Mouse (Mus musculus) myocyte (in vitro differentiated cells): ENCODE measurements around the gene Homer2.

Experiments used
- MAX ChIP-seq: IDR thresholded peaks from one replicate; pipeline ENCODE4 v1.6.1; 2011; ENCODE audit warnings: low read depth, mild to moderate bottlenecking, control low read depth
- MYOG ChIP-seq, 3 experiments: IDR thresholded peaks; one replicate each; pipeline ENCODE4 v1.6.1; 2011; ENCODE audit warnings: control low read depth in 2 of 3, low read depth in 2 of 3, mild to moderate bottlenecking in 2 of 3; ENCODE audit not compliant: insufficient read length in 2 of 3, control insufficient read depth in 1 of 3, insufficient read depth in 1 of 3
- POLR2A ChIP-seq: IDR thresholded peaks from one replicate; pipeline ENCODE4 v1.6.1; 2011; ENCODE audit warnings: low read depth, mild to moderate bottlenecking, control low read depth, moderate library complexity; ENCODE audit not compliant: insufficient read length
- POLR2AphosphoS2 ChIP-seq: IDR thresholded peaks from one replicate; pipeline ENCODE4 v1.6.1; 2011; ENCODE audit warnings: low read depth, control low read depth; ENCODE audit not compliant: insufficient read length
- SRF ChIP-seq: IDR thresholded peaks from one replicate; pipeline ENCODE4 v1.6.1; 2011; ENCODE audit warnings: low read depth; ENCODE audit not compliant: control insufficient read depth, insufficient read length
- USF1 ChIP-seq: IDR thresholded peaks from one replicate; pipeline ENCODE4 v1.6.1; 2011; ENCODE audit warnings: low read depth, mild to moderate bottlenecking, control low read depth, moderate library complexity

DNA sequence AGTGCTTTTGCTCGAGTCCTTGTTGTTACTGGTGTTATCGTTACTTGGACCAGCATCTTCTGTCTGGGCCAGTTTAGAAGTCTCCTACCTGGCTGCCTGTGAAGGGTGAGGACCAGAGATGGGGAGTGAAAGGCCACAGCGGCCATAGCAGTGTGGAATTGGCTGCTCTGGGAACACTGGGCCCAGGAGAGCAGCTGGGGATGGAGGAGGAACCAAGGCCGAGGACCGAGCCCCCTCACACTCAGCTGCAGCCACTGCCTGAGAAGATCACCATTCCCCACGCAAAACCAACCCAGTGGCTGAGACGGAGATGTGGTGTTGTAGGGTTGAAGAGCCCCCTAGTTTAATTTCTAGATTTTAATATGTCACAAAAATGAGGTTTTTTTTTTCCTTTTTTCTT, 142.6 kb downstream of the Homer2 start:
- TF ChIP-seq SRF (no peak), MYOG (IDR thresholded peaks at IDR 0.05; ENCODE audit: control insufficient read depth in 1 of 3, insufficient read depth in 1 of 3, insufficient read length in 2 of 3, low read depth in 2 of 3) (no peak), USF1 (no peak), POLR2AphosphoS2 (no peak), POLR2A (no peak), MAX (no peak)
